Mouse (Mus musculus) G1E (cell line): ENCODE data around the gene Dnaaf1. TPM values are rescaled to one million over a fixed set of nuclear protein-coding genes. Genes with fewer than 3 reads are reported as not detected.

Experiments
- ATAC-seq: 2 replicates; pipeline ENCODE4 v1.8.0; 2016; ENCODE audit warnings: mild to moderate bottlenecking; ENCODE audit not compliant: insufficient number of reproducible peaks, poor library complexity, low FRiP score, severe bottlenecking; ENCODE audit errors: extremely low read depth
- DNase-seq: peaks from one replicate; pipeline ENCODE4 v3.0.0; 2012; ENCODE audit warnings: low spot score
- H3K27me3 ChIP-seq: 2 replicates; pipeline ENCODE4 v1.6.1; 2012; ENCODE audit warnings: mild to moderate bottlenecking, low read length, inconsistent platforms; ENCODE audit not compliant: insufficient read depth
- H3K36me3 ChIP-seq: replicated peaks from 2 replicates; pipeline ENCODE3; 2012; ENCODE audit warnings: mild to moderate bottlenecking, inconsistent platforms
- H3K4me1 ChIP-seq: 2 replicates; pipeline ENCODE4 v1.6.1; 2012; ENCODE audit warnings: low read depth, low read length, inconsistent platforms, mixed read lengths; ENCODE audit not compliant: insufficient read depth
- H3K4me3 ChIP-seq: 2 replicates; pipeline ENCODE4 v1.5.1; 2012; ENCODE audit warnings: low read depth, mild to moderate bottlenecking, inconsistent platforms, low read length, moderate library complexity, mixed read lengths
- H3K9me3 ChIP-seq: replicated peaks from 2 replicates; pipeline ENCODE4 v1.6.1; 2012; ENCODE audit warnings: inconsistent platforms
- CTCF ChIP-seq: IDR thresholded peaks from 2 replicates; pipeline ENCODE4 v1.5.1; 2012; ENCODE audit warnings: low read depth, low read length, inconsistent platforms, mixed read lengths
- GATA1 ChIP-seq: IDR thresholded peaks from 2 replicates; pipeline ENCODE4 v1.6.1; 2012; ENCODE audit warnings: borderline replicate concordance, low read length, inconsistent platforms, mixed read lengths
- GATA2 ChIP-seq: IDR thresholded peaks from 2 replicates; pipeline ENCODE4 v1.6.1; 2012; ENCODE audit warnings: low read depth, low read length, inconsistent platforms, borderline replicate concordance
- POLR2AphosphoS5 ChIP-seq: IDR thresholded peaks from 2 replicates; pipeline ENCODE4 v1.6.1; 2012; ENCODE audit warnings: low read depth, low read length, inconsistent platforms; ENCODE audit not compliant: insufficient replicate concordance
- TAL1 ChIP-seq: conservative IDR thresholded peaks from 2 replicates; pipeline ENCODE4 v1.6.1; 2012; ENCODE audit warnings: low read depth, low read length, inconsistent platforms, mixed read lengths
- polyA plus RNA-seq: library from polyadenylated mRNA; stranded (reverse); fragments of >175 nt; gene quantifications from 2 replicates; pipeline ENCODE4 v1.2.3, GENCODE M21; 2012
- total RNA-seq, 2 experiments: library from RNA; stranded (forward) in 1 of 2; stranded (reverse) in 1 of 2; fragments of 200-1000 nt in 1 of 2; fragments of >200 nt in 1 of 2; fragmentation: Nextera tagmentation in 1 of 2; gene quantifications; 2 replicates each; pipeline ENCODE4 v1.2.3; 2014 to 2017

Dnaaf1 gene
- total and polyA plus RNA-seq, 3 experiments, result 0.10 to 0.11 TPM; not detected in 1

DNA sequence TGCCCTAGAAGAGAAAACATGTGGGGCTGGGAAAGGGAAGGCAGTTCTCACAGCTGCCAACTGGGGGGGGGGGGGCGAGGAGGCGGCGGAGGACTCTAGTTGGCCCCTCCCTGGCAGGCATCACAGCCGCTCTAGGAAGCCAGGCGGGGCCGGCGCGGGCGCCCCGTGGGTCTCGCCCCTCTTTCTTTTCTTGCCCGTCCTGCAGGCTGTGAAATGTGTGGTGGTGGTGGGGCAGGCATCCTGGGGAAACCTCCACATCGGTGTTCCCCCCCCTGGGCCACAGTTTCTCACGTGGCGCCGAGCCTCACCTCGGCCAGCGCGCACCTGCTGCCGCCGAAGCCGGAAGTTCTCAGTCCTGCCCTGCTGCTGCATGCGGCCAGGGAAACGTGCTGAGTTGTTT lies 10.9 kb downstream of the Dnaaf1 start:
- Histone ChIP-seq H3K4me1 (peaks cover 20% of the 10 kb centered on the region), H3K36me3 (peaks cover 2% of the 10 kb centered on the region), H3K4me3 (no peak overlapping the region; the same call in 1 of the 2 replicates), H3K9me3 (peaks cover 12% of the 10 kb centered on the region), H3K27me3 (peaks cover 3% of the 10 kb centered on the region; the same call in 1 of the 2 replicates)
- no peak for TF ChIP-seq POLR2AphosphoS5
- no peak for TF ChIP-seq GATA1
- TF ChIP-seq GATA2, result no peak
- TF ChIP-seq TAL1, result no peak
- no peak for TF ChIP-seq CTCF
- ATAC-seq (no peak), DNase-seq (no peak)

DNA sequence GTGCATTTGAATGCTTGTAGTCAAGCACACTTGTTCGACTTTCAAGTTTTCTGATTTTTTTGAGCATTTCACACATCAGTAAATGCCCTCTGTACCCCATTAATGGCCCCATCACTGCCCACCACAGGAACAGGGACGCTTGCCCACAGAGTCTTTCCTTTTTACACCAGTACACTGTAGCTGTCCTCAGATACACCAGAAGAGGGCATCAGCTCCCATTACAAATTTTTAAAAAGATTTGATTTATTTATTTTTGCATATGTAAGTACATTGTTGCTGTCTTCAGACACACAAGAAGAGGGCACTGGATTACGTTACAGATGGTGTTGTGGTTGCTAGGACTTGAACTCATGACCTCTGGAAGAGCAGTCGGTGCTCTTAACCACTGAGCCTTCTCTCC lies 13.3 kb downstream of the Dnaaf1 start:
- Histone ChIP-seq H3K9me3 (peaks cover 12% of the 10 kb centered on the region), H3K4me3 (no peak overlapping the region), H3K36me3 (no peaks in the 10 kb centered on the region), H3K27me3 (peaks cover 3% of the 10 kb centered on the region; the same call in 1 of the 2 replicates), H3K4me1 (no peaks in the 10 kb centered on the region; the same call in 1 of the 2 replicates)
- ATAC-seq (no peak), DNase-seq (no peak)
- TF ChIP-seq GATA1 (no peak), CTCF (no peak), POLR2AphosphoS5 (no peak), GATA2 (no peak), TAL1 (no peak)

DNA sequence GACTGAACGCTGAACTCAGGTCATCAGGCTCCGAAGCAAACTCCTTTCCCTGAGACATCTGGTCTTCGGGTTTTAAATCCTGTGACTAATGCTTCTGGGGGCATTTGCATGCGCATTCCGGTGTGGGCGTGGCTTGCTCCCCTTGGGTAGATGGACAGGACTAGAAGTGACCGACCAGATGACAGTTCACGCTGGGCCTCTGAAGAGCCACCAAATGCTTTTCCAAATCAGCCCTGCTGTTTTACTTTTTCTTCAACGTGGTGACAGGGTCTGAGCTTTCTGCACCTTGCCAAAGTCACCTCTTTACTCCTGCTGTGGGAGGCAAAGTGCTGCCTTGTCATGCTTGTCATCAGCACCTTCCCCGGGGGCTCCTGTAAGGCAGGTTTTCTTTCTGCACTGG lies 13.8 kb downstream of the Dnaaf1 start:
- H3K27me3 ChIP-seq, result peaks cover 3% of the 10 kb centered on the region; the same call in 1 of the 2 replicates
- no peak overlapping the region for H3K4me3 ChIP-seq
- TF ChIP-seq CTCF, result no peak
- TF ChIP-seq GATA1, result no peak
- TF ChIP-seq POLR2AphosphoS5, result no peak
- TF ChIP-seq TAL1, result no peak
- TF ChIP-seq GATA2, result no peak
- H3K9me3 ChIP-seq, result peaks cover 12% of the 10 kb centered on the region
- ATAC-seq (no peak), DNase-seq (no peak)
- H3K4me1 ChIP-seq, result no peaks in the 10 kb centered on the region; the same call in 1 of the 2 replicates
- no peaks in the 10 kb centered on the region for H3K36me3 ChIP-seq

DNA sequence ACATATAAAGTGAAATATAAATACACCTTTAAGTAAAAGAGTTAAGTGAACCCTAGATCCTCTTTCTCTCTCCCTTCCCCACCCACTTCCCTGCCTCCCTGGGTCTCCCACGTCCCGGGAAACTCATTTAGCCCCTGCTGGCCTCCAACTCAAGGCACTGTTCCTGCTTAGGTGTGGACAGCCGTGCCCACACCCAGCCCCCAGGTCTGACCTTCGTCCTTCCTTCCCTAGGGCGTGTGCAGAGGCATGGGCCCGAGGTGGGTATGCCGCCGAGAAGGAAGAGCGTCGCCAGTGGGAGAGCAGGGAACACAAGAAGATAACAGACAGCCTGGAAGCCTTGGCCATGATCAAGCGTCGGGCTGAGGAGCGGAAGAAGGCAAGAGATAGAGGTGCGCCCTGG lies 15.3 kb downstream of the Dnaaf1 start:
- H3K27me3 ChIP-seq, result peaks cover 3% of the 10 kb centered on the region; the same call in 1 of the 2 replicates
- peaks cover 6% of the 10 kb centered on the region for H3K4me1 ChIP-seq
- DNase-seq (no peak), ATAC-seq (no peak)
- H3K4me3 ChIP-seq, result no peak overlapping the region
- TF ChIP-seq GATA1 (no peak), POLR2AphosphoS5 (no peak), CTCF (no peak), TAL1 (no peak), GATA2 (no peak)
- H3K9me3 ChIP-seq, result peaks cover 12% of the 10 kb centered on the region
- peaks cover 3% of the 10 kb centered on the region for H3K36me3 ChIP-seq

DNA sequence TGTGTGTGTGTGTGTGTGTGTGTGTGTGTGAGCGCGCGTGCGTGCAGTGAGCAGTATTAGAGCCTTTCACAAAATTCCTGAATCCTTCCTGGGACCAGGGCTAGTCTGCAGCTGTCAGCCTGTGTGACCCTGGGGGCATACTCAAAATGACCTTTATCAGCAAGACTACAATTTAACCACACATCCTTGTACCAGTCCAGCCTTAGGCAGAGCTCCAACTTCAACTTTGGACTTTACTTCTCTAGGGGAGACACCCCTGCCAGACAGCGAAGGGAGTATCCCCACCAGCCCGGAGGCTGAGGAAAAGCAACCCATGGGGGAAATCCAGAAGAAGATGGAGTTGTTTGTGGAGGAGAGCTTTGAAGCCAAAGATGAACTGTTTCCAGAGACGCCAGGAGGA lies 16.4 kb downstream of the Dnaaf1 start:
- no peak overlapping the region for H3K4me3 ChIP-seq
- H3K36me3 ChIP-seq, result peaks cover 14% of the 10 kb centered on the region
- no peak for DNase-seq
- H3K27me3 ChIP-seq, result peaks cover 3% of the 10 kb centered on the region; the same call in 1 of the 2 replicates
- H3K9me3 ChIP-seq, result 0 out of 2 replicates have a peak, but pooled peaks cover 4% of the 10 kb centered on the region
- no peak for TF ChIP-seq CTCF
- no peak for ATAC-seq
- H3K4me1 ChIP-seq, result peaks cover 15% of the 10 kb centered on the region

DNA sequence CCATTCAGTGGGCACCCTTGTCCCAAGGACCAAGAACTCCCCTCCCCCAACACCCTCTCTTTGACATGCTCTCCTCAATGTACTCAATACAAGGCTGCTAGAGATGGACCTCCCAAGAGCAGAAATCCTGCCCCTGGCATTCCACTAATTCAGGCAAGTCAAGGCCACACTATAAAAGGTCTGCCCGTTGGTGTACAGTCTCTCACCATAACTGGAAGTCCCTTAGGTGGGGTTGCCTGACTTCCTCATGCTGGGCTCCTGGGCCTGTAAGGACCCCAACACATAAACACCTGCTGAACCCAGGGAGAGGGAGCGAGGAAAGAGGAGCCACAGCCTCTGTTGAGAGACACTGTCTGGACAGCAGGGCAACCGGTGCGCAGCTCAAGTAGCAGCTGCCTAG lies 28.7 kb downstream of the Dnaaf1 start:
- TF ChIP-seq TAL1 (no peak), POLR2AphosphoS5 (no peak), CTCF (no peak), GATA1 (no peak), GATA2 (no peak)
- no peak for DNase-seq
- peak overlapping the region; percentile 77 for H3K4me3 ChIP-seq

DNA sequence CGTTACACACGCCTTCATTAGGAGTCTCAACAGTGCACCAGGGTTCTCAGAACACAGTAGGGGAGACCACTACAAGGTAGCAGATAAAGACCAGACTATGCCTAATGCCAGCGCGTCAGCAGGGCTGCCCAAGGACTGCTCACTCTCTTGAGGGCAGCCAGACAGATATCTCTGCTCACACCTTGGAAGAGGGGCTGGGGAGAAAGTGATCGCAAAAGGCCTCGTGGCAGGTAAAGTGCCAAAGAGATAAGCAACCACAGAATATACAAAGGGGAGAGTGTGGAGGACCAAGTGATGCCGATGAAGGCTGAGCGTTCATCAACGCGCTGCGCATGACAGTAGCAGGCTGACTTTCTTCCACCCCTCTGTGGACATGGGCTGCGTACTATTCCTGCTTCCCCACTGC lies 29.4 kb downstream of the Dnaaf1 start:
- H3K9me3 ChIP-seq, result peaks cover 9% of the 10 kb centered on the region
- ATAC-seq, result peak; percentile 56
- DNase-seq, result peak; percentile 62

More for the DNA sequence above, 28.7 kb downstream of the Dnaaf1 start:
- Histone ChIP-seq H3K4me1 (peaks cover 36% of the 10 kb centered on the region), H3K36me3 (peaks cover 52% of the 10 kb centered on the region), H3K27me3 (no peaks in the 10 kb centered on the region; the same call in 1 of the 2 replicates), H3K9me3 (peaks cover 5% of the 10 kb centered on the region)
- ATAC-seq, result no peak

More for the DNA sequence above, 29.4 kb downstream of the Dnaaf1 start:
- TF ChIP-seq CTCF (no peak), TAL1 (peak; percentile 72)
- Histone ChIP-seq H3K36me3 (peaks cover 45% of the 10 kb centered on the region), H3K4me1 (peaks cover 36% of the 10 kb centered on the region), H3K4me3 (peak overlapping the region; percentile 77), H3K27me3 (no peaks in the 10 kb centered on the region; the same call in 1 of the 2 replicates)
